Mouse (Mus musculus): ENCODE measurements around the gene Tmem138. TPM values are rescaled to one million over a fixed set of nuclear protein-coding genes. Genes with fewer than 3 reads are reported as not detected.

Tmem138 gene
- polyA plus RNA-seq, 1 experiment from 2014 or later: 52.2 TPM

DNA sequence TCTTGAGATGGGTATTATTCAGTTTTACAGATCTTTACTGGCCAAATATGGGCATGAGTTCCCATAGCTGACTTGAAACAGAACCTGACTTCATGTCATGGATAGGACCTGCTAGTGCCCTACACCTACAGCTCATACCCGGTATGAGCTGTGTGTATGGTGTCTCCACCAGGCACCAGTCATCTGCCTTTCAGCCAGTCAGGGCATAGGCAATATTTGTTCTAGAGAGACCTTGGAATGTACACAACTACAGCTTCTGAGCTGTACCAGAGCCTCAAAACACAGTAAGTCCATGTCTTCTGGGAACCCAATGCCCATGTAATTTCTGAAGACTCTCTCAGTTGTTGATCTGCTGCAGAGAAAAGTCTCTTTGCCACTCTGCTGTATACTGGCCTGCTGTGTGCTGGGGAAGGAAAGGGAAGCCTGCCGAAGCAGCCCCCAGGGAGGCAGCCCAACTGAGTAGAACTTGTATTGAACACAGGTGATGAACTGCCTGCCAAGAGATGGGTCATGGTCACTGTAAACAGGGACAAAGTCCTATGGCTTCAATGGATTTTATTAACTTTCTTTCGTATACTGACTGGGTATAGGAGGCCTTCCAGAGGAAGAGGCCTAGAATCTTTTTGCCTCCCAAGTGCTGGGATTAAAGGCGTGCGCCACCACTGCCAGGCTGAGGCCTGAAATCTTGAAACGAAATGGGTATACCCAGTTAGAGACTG is 14.7 kb upstream of the Tmem138 start:
- H3K4me3 ChIP-seq (replicated peaks): no peak overlapping the region
- H3K9ac ChIP-seq (replicated peaks): no peak overlapping the region
- no peaks in the 10 kb centered on the region for H3K27me3 ChIP-seq
- WGBS: 96% methylated on average over 6 of the region's 6 CpGs
- no peaks in the 10 kb centered on the region for H3K9me3 ChIP-seq
- H3K4me1 ChIP-seq (replicated peaks): no peaks in the 10 kb centered on the region
- peaks cover 62% of the 10 kb centered on the region for H3K36me3 ChIP-seq
- H3K27ac ChIP-seq: no peak overlapping the region
- ATAC-seq: no peak
- no peak overlapping the region for H3K4me2 ChIP-seq (replicated peaks)

- Histone ChIP-seq H3K4me1 (replicated peaks) (no peaks in the 10 kb centered on the region), H3K9me3 (no peaks in the 10 kb centered on the region), H3K27me3 (no peaks in the 10 kb centered on the region), H3K4me3 (replicated peaks) (no peak overlapping the region), H3K9ac (replicated peaks) (no peak overlapping the region), H3K4me2 (replicated peaks) (no peak overlapping the region), H3K27ac (no peak overlapping the region), H3K36me3 (peaks cover 49% of the 10 kb centered on the region)
- ATAC-seq: no peak
- 77% methylated on average over 3 of the region's 3 CpGs for WGBS
Measured at GRCm38 (mm10) chr19:10590301-10590700, 13.1 kb upstream of the Tmem138 start.

GRCm38 (mm10) chr19:10589127-10589857 is 12.1 kb upstream of the Tmem138 start:
- H3K27me3 ChIP-seq: no peaks in the 10 kb centered on the region
- H3K36me3 ChIP-seq: peaks cover 44% of the 10 kb centered on the region
- 72% methylated on average over 5 of the region's 5 CpGs for WGBS
- H3K9me3 ChIP-seq: no peaks in the 10 kb centered on the region
- H3K4me3 ChIP-seq (replicated peaks): no peak overlapping the region
- no peak for ATAC-seq
- no peaks in the 10 kb centered on the region for H3K4me1 ChIP-seq (replicated peaks)
- no peak overlapping the region for H3K4me2 ChIP-seq (replicated peaks)
- H3K27ac ChIP-seq: no peak overlapping the region
- no peak overlapping the region; the same call in 1 of the 2 replicates for H3K9ac ChIP-seq (replicated peaks)

- Histone ChIP-seq H3K4me1 (replicated peaks) (no peaks in the 10 kb centered on the region), H3K4me3 (replicated peaks) (no peak overlapping the region), H3K4me2 (replicated peaks) (no peak overlapping the region), H3K9me3 (no peaks in the 10 kb centered on the region), H3K27me3 (no peaks in the 10 kb centered on the region), H3K27ac (no peak overlapping the region), H3K9ac (replicated peaks) (no peak overlapping the region), H3K36me3 (peaks cover 27% of the 10 kb centered on the region)
- WGBS: 92% methylated on average over 8 of the region's 8 CpGs
- no peak for ATAC-seq
Measured at GRCm38 (mm10) chr19:10587231-10587630, 10.1 kb upstream of the Tmem138 start.

GRCm38 (mm10) chr19:10585112-10585511 is 8.0 kb upstream of the Tmem138 start:
- Histone ChIP-seq H3K9ac (replicated peaks) (no peak overlapping the region), H3K9me3 (no peaks in the 10 kb centered on the region), H3K27me3 (no peaks in the 10 kb centered on the region), H3K27ac (no peak overlapping the region), H3K4me1 (replicated peaks) (no peaks in the 10 kb centered on the region), H3K4me2 (replicated peaks) (no peak overlapping the region), H3K36me3 (peaks cover 9% of the 10 kb centered on the region; the same call in 1 of the 2 replicates), H3K4me3 (replicated peaks) (no peak overlapping the region)
- WGBS: 91% methylated on average over 8 of the region's 8 CpGs
- ATAC-seq: no peak

- no peak overlapping the region for H3K9ac ChIP-seq (replicated peaks)
- 83% methylated on average over 7 of the region's 7 CpGs for WGBS
- peaks cover 9% of the 10 kb centered on the region; the same call in 1 of the 2 replicates for H3K36me3 ChIP-seq
- no peaks in the 10 kb centered on the region for H3K9me3 ChIP-seq
- H3K27ac ChIP-seq: no peak overlapping the region
- H3K4me1 ChIP-seq (replicated peaks): peaks cover 1% of the 10 kb centered on the region; the same call in 1 of the 2 replicates
- H3K4me2 ChIP-seq (replicated peaks): no peak overlapping the region
- no peak overlapping the region for H3K4me3 ChIP-seq (replicated peaks)
- ATAC-seq: no peak
- H3K27me3 ChIP-seq: no peaks in the 10 kb centered on the region
Measured at GRCm38 (mm10) chr19:10583550-10584146, 6.5 kb upstream of the Tmem138 start.

- peaks cover 6% of the 10 kb centered on the region; the same call in 1 of the 2 replicates for H3K36me3 ChIP-seq
- WGBS: 88% methylated on average over 6 of the region's 6 CpGs
- H3K4me3 ChIP-seq (replicated peaks): no peak overlapping the region
- no peaks in the 10 kb centered on the region for H3K9me3 ChIP-seq
- H3K27me3 ChIP-seq: no peaks in the 10 kb centered on the region
- ATAC-seq: no peak
- H3K4me2 ChIP-seq (replicated peaks): no peak overlapping the region
- peaks cover 12% of the 10 kb centered on the region for H3K4me1 ChIP-seq (replicated peaks)
- H3K27ac ChIP-seq: no peak overlapping the region
- no peak overlapping the region; the same call in 1 of the 2 replicates for H3K9ac ChIP-seq (replicated peaks)
Measured at GRCm38 (mm10) chr19:10581984-10582383, 4.8 kb upstream of the Tmem138 start.

GRCm38 (mm10) chr19:10580761-10581160 is 3.6 kb upstream of the Tmem138 start:
- Histone ChIP-seq H3K27me3 (no peaks in the 10 kb centered on the region), H3K4me2 (replicated peaks) (no peak overlapping the region), H3K4me3 (replicated peaks) (no peak overlapping the region), H3K27ac (no peak overlapping the region), H3K9me3 (no peaks in the 10 kb centered on the region), H3K36me3 (peaks cover 6% of the 10 kb centered on the region; the same call in 1 of the 2 replicates), H3K4me1 (replicated peaks) (peaks cover 20% of the 10 kb centered on the region), H3K9ac (replicated peaks) (no peak overlapping the region)
- WGBS: 88% methylated on average over 3 of the region's 3 CpGs
- ATAC-seq: no peak

- H3K4me1 ChIP-seq (replicated peaks): peaks cover 25% of the 10 kb centered on the region
Measured at GRCm38 (mm10) chr19:10580102-10580501, 2.9 kb upstream of the Tmem138 start.

GRCm38 (mm10) chr19:10569627-10570026 is 7.5 kb downstream of the Tmem138 start:
- WGBS: 97% methylated on average over 6 of the region's 6 CpGs
- no peak for ATAC-seq
- peaks cover 55% of the 10 kb centered on the region for H3K36me3 ChIP-seq
- no peaks in the 10 kb centered on the region for H3K9me3 ChIP-seq
- no peak overlapping the region for H3K9ac ChIP-seq (replicated peaks)
- no peaks in the 10 kb centered on the region for H3K4me1 ChIP-seq (replicated peaks)
- no peaks in the 10 kb centered on the region for H3K27me3 ChIP-seq
- H3K27ac ChIP-seq: no peak overlapping the region
- no peak overlapping the region for H3K4me2 ChIP-seq (replicated peaks)
- H3K4me3 ChIP-seq (replicated peaks): no peak overlapping the region

More at GRCm38 (mm10) chr19:10580102-10580501, 2.9 kb upstream of the Tmem138 start:
- H3K4me2 ChIP-seq (replicated peaks): no peak overlapping the region
- H3K9ac ChIP-seq (replicated peaks): no peak overlapping the region
- peaks cover 7% of the 10 kb centered on the region; the same call in 1 of the 2 replicates for H3K36me3 ChIP-seq
- no peak overlapping the region for H3K27ac ChIP-seq
- no peaks in the 10 kb centered on the region for H3K9me3 ChIP-seq
- no peak overlapping the region for H3K4me3 ChIP-seq (replicated peaks)
- H3K27me3 ChIP-seq: no peaks in the 10 kb centered on the region
- ATAC-seq: no peak
- 82% methylated on average over 3 of the region's 3 CpGs for WGBS

DNA sequence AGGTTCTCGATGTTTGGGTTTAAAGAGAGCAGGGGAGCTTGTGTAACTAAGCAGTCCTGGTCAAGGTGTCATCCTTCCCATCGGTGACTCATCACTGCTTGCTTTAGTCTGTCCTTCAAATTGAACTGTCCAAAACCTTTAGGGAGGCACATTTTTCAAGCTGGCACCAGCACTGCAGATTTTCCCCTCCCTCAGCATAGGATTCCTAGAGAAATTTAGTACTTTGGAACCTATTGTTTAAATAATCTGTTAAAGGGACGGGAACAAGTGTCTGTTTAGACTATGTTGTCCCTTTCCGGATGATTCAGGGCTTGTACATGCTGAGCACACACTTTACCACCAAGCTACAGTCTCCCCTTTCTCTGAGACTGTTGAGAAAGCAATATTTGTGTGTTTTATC is 11.9 kb downstream of the Tmem138 start:
- H3K27me3 ChIP-seq: 0 out of 2 replicates have a peak, but pooled peaks cover 2% of the 10 kb centered on the region
- no peak overlapping the region for H3K27ac ChIP-seq
- peaks cover 14% of the 10 kb centered on the region for H3K36me3 ChIP-seq
- ATAC-seq: no peak
- no peaks in the 10 kb centered on the region for H3K4me1 ChIP-seq (replicated peaks)
- no peak overlapping the region for H3K4me2 ChIP-seq (replicated peaks)
- H3K4me3 ChIP-seq (replicated peaks): no peak overlapping the region
- 86% methylated on average over 4 of the region's 4 CpGs for WGBS
- H3K9ac ChIP-seq (replicated peaks): no peak overlapping the region
- H3K9me3 ChIP-seq: no peaks in the 10 kb centered on the region

DNA sequence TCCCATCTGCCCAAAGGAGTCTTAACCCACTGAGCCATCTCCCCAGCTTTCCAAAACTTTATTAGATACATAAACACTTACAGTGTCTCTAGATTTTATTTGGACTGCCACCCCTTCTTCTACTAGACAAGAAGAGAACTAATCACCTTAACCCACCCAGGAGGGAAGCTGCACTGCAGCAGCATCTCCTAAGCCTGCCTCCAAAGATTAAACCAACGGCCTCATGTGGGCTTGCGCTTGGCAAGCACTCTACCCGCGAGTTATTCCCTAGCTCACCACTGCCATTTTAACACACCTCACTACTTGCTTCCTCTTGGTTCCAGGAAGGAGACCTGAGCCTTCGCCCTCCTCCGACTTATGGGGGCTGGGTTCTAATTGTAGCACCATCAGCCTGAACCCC is 12.9 kb downstream of the Tmem138 start:
- no peak overlapping the region for H3K4me3 ChIP-seq (replicated peaks)
- H3K4me1 ChIP-seq (replicated peaks): no peaks in the 10 kb centered on the region
- H3K9me3 ChIP-seq: no peaks in the 10 kb centered on the region
- H3K27me3 ChIP-seq: 0 out of 2 replicates have a peak, but pooled peaks cover 2% of the 10 kb centered on the region
- peaks cover 5% of the 10 kb centered on the region for H3K36me3 ChIP-seq
- H3K27ac ChIP-seq: no peak overlapping the region
- H3K4me2 ChIP-seq (replicated peaks): no peak overlapping the region
- ATAC-seq: no peak
- WGBS: 84% methylated on average over 6 of the region's 6 CpGs
- no peak overlapping the region for H3K9ac ChIP-seq (replicated peaks)

All from midbrain, embryonic 13.5 days (tissue).